Mouse (Mus musculus) midbrain, embryonic 15.5 days (tissue): ENCODE data around the gene Pim1. TPM values are rescaled to one million over a fixed set of nuclear protein-coding genes. Genes with fewer than 3 reads are reported as not detected.

Experiments
- ATAC-seq: fragments of 200-750 bp; cut with Nextera tagmentation; replicated peaks from 2 replicates; pipeline ENCODE4 v1.8.0; 2017; ENCODE audit warnings: moderate TSS enrichment
- H3K27ac ChIP-seq: fragments of 300-500 bp; sonication (generic); 2 replicates; pipeline ENCODE4 v1.5.1; 2015; ENCODE audit warnings: mild to moderate bottlenecking, inconsistent platforms
- H3K27me3 ChIP-seq: fragments of 300-500 bp; sonication (generic); replicated peaks from 2 replicates; pipeline ENCODE4 v1.6.1; 2015; ENCODE audit warnings: inconsistent platforms
- H3K36me3 ChIP-seq: fragments of 300-500 bp; sonication (generic); replicated peaks from 2 replicates; pipeline ENCODE4 v1.6.1; 2015; ENCODE audit warnings: inconsistent platforms
- H3K4me1 ChIP-seq: fragments of 300-500 bp; sonication (generic); 2 replicates; pipeline ENCODE4 v1.6.1; 2015; ENCODE audit warnings: inconsistent platforms
- H3K4me2 ChIP-seq: fragments of 300-500 bp; sonication (generic); 2 replicates; pipeline ENCODE4 v1.6.1; 2015; ENCODE audit warnings: inconsistent platforms, mild to moderate bottlenecking, moderate library complexity
- H3K4me3 ChIP-seq: fragments of 300-500 bp; sonication (generic); 2 replicates; pipeline ENCODE4 v1.5.1; 2015; ENCODE audit warnings: mild to moderate bottlenecking, inconsistent platforms
- H3K9ac ChIP-seq: fragments of 300-500 bp; sonication (generic); 2 replicates; pipeline ENCODE4 v1.6.1; 2015; ENCODE audit warnings: mild to moderate bottlenecking, inconsistent platforms
- H3K9me3 ChIP-seq: fragments of 300-500 bp; sonication (generic); 2 replicates; pipeline ENCODE4 v1.6.1; 2016; ENCODE audit warnings: inconsistent platforms
- WGBS: fragments of 180-500 bp; shearing (Covaris S2); methylation state at CpG from one replicate; pipeline ENCODE4 v1.1.7; 2015; ENCODE audit warnings: mixed read lengths; 5-methylcytosine and 5-hydroxymethylcytosine counted together
- polyA plus RNA-seq: library from polyadenylated mRNA; unstranded; fragments of >200 nt; fragmentation: Nextera tagmentation; extraction: Ambion mirVana; gene quantifications from 2 replicates; pipeline ENCODE4 v1.2.1, GENCODE M21; 2015

The Pim1 gene
- polyA plus RNA-seq, 1 experiment from 2014 or later: 10.3 TPM

GRCm38 (mm10) chr17:29455411-29456120 is 35.0 kb upstream of the Pim1 start:
- Histone ChIP-seq H3K27me3 (no peaks in the 10 kb centered on the region; the same call in 1 of the 2 replicates), H3K27ac (no peak overlapping the region), H3K36me3 (no peaks in the 10 kb centered on the region), H3K4me1 (peaks cover 28% of the 10 kb centered on the region), H3K9me3 (no peaks in the 10 kb centered on the region), H3K9ac (no peak overlapping the region), H3K4me3 (no peak overlapping the region), H3K4me2 (no peak overlapping the region)
- no peak for ATAC-seq
- WGBS: 87% methylated on average over 9 of the region's 9 CpGs

GRCm38 (mm10) chr17:29456476-29456875 is 34.1 kb upstream of the Pim1 start:
- Histone ChIP-seq H3K27ac (no peak overlapping the region), H3K27me3 (no peaks in the 10 kb centered on the region; the same call in 1 of the 2 replicates), H3K4me3 (no peak overlapping the region), H3K4me2 (no peak overlapping the region), H3K9ac (no peak overlapping the region), H3K36me3 (no peaks in the 10 kb centered on the region), H3K4me1 (peaks cover 21% of the 10 kb centered on the region), H3K9me3 (no peaks in the 10 kb centered on the region)
- 98% methylated on average over 4 of the region's 4 CpGs for WGBS
- no peak for ATAC-seq

GRCm38 (mm10) chr17:29456926-29457325 is 33.6 kb upstream of the Pim1 start:
- no peak overlapping the region for H3K4me2 ChIP-seq
- 75% methylated on average over 2 of the region's 2 CpGs for WGBS
- no peaks in the 10 kb centered on the region for H3K36me3 ChIP-seq
- H3K27ac ChIP-seq: no peak overlapping the region
- H3K27me3 ChIP-seq: no peaks in the 10 kb centered on the region; the same call in 1 of the 2 replicates
- no peaks in the 10 kb centered on the region for H3K9me3 ChIP-seq
- H3K9ac ChIP-seq: no peak overlapping the region
- H3K4me1 ChIP-seq: peaks cover 21% of the 10 kb centered on the region
- ATAC-seq: no peak
- no peak overlapping the region for H3K4me3 ChIP-seq

- H3K9ac ChIP-seq: no peak overlapping the region; the same call in none of the 2 replicates
- WGBS: 25% methylated on average over 11 of the region's 11 CpGs
- H3K9me3 ChIP-seq: no peaks in the 10 kb centered on the region
- no peak for ATAC-seq
- no peak overlapping the region for H3K4me2 ChIP-seq
- no peak overlapping the region for H3K27ac ChIP-seq
- peaks cover 21% of the 10 kb centered on the region for H3K4me1 ChIP-seq
- no peak overlapping the region for H3K4me3 ChIP-seq
- H3K27me3 ChIP-seq: no peaks in the 10 kb centered on the region
- no peaks in the 10 kb centered on the region for H3K36me3 ChIP-seq
Measured at GRCm38 (mm10) chr17:29457795-29458560, 32.6 kb upstream of the Pim1 start.

GRCm38 (mm10) chr17:29459321-29460118 is 31.0 kb upstream of the Pim1 start:
- ATAC-seq: peak; percentile 77; the same call in 1 of the 2 replicates
- H3K4me3 ChIP-seq: peak overlapping the region; percentile 24
- peak overlapping the region; percentile 51 for H3K4me2 ChIP-seq
- peaks cover 31% of the 10 kb centered on the region for H3K4me1 ChIP-seq
- H3K27ac ChIP-seq: peak overlapping the region; percentile 75
- 4% methylated on average over 24 of the region's 24 CpGs for WGBS
- peak overlapping the region; percentile 24; the same call in 1 of the 2 replicates for H3K9ac ChIP-seq
- H3K27me3 ChIP-seq: no peaks in the 10 kb centered on the region
- H3K9me3 ChIP-seq: no peaks in the 10 kb centered on the region
- no peaks in the 10 kb centered on the region for H3K36me3 ChIP-seq

- Histone ChIP-seq H3K4me1 (peaks cover 35% of the 10 kb centered on the region), H3K36me3 (no peaks in the 10 kb centered on the region), H3K27ac (peak overlapping the region; percentile 75), H3K9me3 (no peaks in the 10 kb centered on the region), H3K9ac (no peak overlapping the region), H3K4me3 (no peak overlapping the region), H3K27me3 (0 out of 2 replicates have a peak, but pooled peaks cover 3% of the 10 kb centered on the region), H3K4me2 (peak overlapping the region; percentile 51)
- ATAC-seq: no peak
- 23% methylated on average over 5 of the region's 5 CpGs for WGBS
Measured at GRCm38 (mm10) chr17:29460119-29460505, 30.4 kb upstream of the Pim1 start.

GRCm38 (mm10) chr17:29463627-29464026 is 26.9 kb upstream of the Pim1 start:
- no peaks in the 10 kb centered on the region for H3K9me3 ChIP-seq
- H3K36me3 ChIP-seq: no peaks in the 10 kb centered on the region
- H3K9ac ChIP-seq: 0 out of 2 replicates have a peak overlapping the region, but pooled peaks have one; percentile 20
- peaks cover 42% of the 10 kb centered on the region for H3K4me1 ChIP-seq
- 0 out of 2 replicates have a peak overlapping the region, but pooled peaks have one; percentile 24 for H3K4me3 ChIP-seq
- 0 out of 2 replicates have a peak, but pooled peaks cover 6% of the 10 kb centered on the region for H3K27me3 ChIP-seq
- H3K4me2 ChIP-seq: peak overlapping the region; percentile 49
- no peak for ATAC-seq
- H3K27ac ChIP-seq: peak overlapping the region; percentile 38; the same call in 1 of the 2 replicates
- WGBS: 13% methylated on average over 13 of the region's 13 CpGs

- Histone ChIP-seq H3K9me3 (no peaks in the 10 kb centered on the region), H3K27ac (peak overlapping the region; percentile 38; the same call in 1 of the 2 replicates), H3K36me3 (no peaks in the 10 kb centered on the region), H3K4me2 (peak overlapping the region; percentile 49), H3K4me1 (peaks cover 41% of the 10 kb centered on the region), H3K9ac (0 out of 2 replicates have a peak overlapping the region, but pooled peaks have one; percentile 20), H3K27me3 (0 out of 2 replicates have a peak, but pooled peaks cover 6% of the 10 kb centered on the region), H3K4me3 (peak overlapping the region; percentile 24; the same call in 1 of the 2 replicates)
- ATAC-seq: no peak
- WGBS: under 1% methylated on average over 13 of the region's 14 CpGs
Measured at GRCm38 (mm10) chr17:29464068-29464467, 26.5 kb upstream of the Pim1 start.

- Histone ChIP-seq H3K9ac (no peak overlapping the region), H3K9me3 (no peaks in the 10 kb centered on the region), H3K4me1 (peaks cover 35% of the 10 kb centered on the region), H3K27me3 (0 out of 2 replicates have a peak, but pooled peaks cover 6% of the 10 kb centered on the region), H3K27ac (no peak overlapping the region), H3K36me3 (no peaks in the 10 kb centered on the region), H3K4me2 (peak overlapping the region; percentile 49; the same call in 1 of the 2 replicates), H3K4me3 (peak overlapping the region; percentile 24; the same call in 1 of the 2 replicates)
- ATAC-seq: no peak
- WGBS: 10% methylated on average over 17 of the region's 17 CpGs
Measured at GRCm38 (mm10) chr17:29464519-29465140, 25.9 kb upstream of the Pim1 start.

- Histone ChIP-seq H3K4me1 (peaks cover 28% of the 10 kb centered on the region), H3K4me2 (no peak overlapping the region), H3K9me3 (no peaks in the 10 kb centered on the region), H3K27ac (no peak overlapping the region), H3K4me3 (no peak overlapping the region), H3K27me3 (0 out of 2 replicates have a peak, but pooled peaks cover 6% of the 10 kb centered on the region), H3K9ac (no peak overlapping the region), H3K36me3 (no peaks in the 10 kb centered on the region)
- ATAC-seq: no peak
- WGBS: 34% methylated on average over 9 of the region's 9 CpGs
Measured at GRCm38 (mm10) chr17:29465405-29466010, 25.0 kb upstream of the Pim1 start.

- Histone ChIP-seq H3K27me3 (0 out of 2 replicates have a peak, but pooled peaks cover 6% of the 10 kb centered on the region), H3K4me2 (peak overlapping the region; percentile 50), H3K9me3 (no peaks in the 10 kb centered on the region), H3K9ac (no peak overlapping the region; the same call in 1 of the 2 replicates), H3K4me3 (no peak overlapping the region), H3K36me3 (no peaks in the 10 kb centered on the region), H3K4me1 (peaks cover 28% of the 10 kb centered on the region), H3K27ac (peak overlapping the region; percentile 80; the same call in 1 of the 2 replicates)
- WGBS: 30% methylated on average over 11 of the region's 11 CpGs
- ATAC-seq: no peak
Measured at GRCm38 (mm10) chr17:29467030-29467429, 23.5 kb upstream of the Pim1 start.
